Mouse (Mus musculus) testis, adult 2 months (tissue): ENCODE data around the gene Mab21l1.

ENCODE experiments used
- CTCF ChIP-seq: fragments of 200-500 bp; IDR thresholded peaks from 2 replicates; pipeline ENCODE4 v1.5.1; 2012; ENCODE audit warnings: low read depth, mild to moderate bottlenecking, inconsistent platforms, low read length, moderate library complexity; ENCODE audit not compliant: control insufficient read depth, insufficient read depth, insufficient replicate concordance
- POLR2A ChIP-seq: fragments of 200-500 bp; IDR thresholded peaks from 2 replicates; pipeline ENCODE4 v1.6.1; 2012; ENCODE audit warnings: low read depth, mild to moderate bottlenecking, inconsistent platforms, low read length, moderate library complexity; ENCODE audit not compliant: control insufficient read depth

GRCm38 (mm10) chr3:55793842-55794575 is 11.7 kb downstream of the Mab21l1 start:
- no peak for TF ChIP-seq CTCF
- no peak for TF ChIP-seq POLR2A
